Mouse (Mus musculus) olfactory bulb, adult 2 months (tissue): ENCODE data around the gene Mfsd4b5.

ENCODE experiments used
- CTCF ChIP-seq: fragments of 200-500 bp; IDR thresholded peaks from 2 replicates; pipeline ENCODE4 v1.5.1; 2012; ENCODE audit warnings: low read depth, mild to moderate bottlenecking, low read length, moderate library complexity; ENCODE audit not compliant: insufficient read depth
- POLR2A ChIP-seq: fragments of 200-500 bp; IDR thresholded peaks from 2 replicates; pipeline ENCODE4 v1.6.1; 2012; ENCODE audit warnings: mild to moderate bottlenecking, low read depth, low read length, moderate library complexity; ENCODE audit not compliant: insufficient read depth

GRCm38 (mm10) chr10:39991155-39991554 is 4.7 kb upstream of the Mfsd4b5 start:
- no peak for TF ChIP-seq CTCF
- no peak for TF ChIP-seq POLR2A
